Mouse (Mus musculus) cerebellum, adult 11 months (tissue): ENCODE data around the gene Pck1.

ENCODE experiments used
- DNase-seq: peaks from one replicate; pipeline ENCODE4 v3.0.0; 2022

The Pck1 gene

DNA sequence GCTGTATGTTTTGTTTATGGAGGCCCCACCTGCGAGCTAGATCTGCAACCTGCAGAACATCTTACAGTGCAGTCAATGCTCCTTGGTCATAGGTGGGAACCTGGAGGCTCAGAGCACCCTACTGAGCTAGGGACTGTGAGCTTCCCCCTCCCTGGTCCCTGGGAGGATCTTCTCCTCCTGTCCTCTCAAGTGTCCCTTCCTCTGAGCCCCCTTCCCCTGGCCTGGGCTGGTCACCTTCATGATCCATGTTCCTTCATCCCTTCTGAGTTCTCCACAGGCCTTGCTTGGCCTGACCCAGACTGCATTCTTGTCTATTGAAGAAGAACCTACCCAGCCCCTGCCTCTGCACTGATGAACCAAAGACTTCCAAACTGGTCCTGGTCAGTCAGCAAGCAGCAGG is 21.7 kb downstream of the Pck1 start:
- DNase-seq = no peak

DNA sequence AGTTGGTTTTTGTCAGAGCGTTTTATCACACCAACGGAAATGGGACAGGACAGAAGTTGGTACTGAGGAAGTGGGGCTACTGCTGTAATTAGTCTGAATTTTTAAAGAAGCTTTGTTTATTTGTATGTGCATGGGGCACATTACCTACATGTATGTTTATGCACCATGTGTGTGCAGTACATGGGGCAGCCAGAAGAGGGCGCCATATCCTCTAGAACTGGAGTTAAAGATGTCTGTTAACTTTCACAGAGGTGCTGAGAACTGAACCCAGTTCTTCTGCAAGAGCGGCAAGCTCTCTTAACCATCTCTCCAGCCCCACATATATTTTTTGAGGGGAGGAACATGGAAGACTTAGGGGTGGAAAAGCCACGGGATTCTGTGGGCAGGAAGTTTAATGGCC is 22.9 kb downstream of the Pck1 start:
- DNase-seq = no peak

DNA sequence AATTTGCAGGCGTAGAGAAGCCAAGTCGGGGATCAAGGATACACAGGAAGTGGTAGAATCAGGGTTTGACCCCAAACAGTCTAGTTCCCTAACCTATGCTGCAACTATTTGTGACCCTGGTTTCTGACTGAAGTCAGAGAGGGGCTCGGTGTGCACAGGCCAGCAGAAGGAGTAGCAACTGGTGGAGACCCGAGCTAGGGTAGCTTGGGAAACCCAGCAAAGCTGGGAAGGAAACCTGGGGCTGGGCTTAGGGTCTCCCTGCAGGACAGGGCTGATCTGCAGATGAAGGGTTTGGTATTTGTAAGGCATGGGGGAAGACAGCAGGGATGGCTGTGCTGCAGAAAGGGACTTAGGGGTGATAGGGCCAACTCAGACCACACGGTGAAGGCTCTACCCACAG is 24.6 kb downstream of the Pck1 start:
- DNase-seq = no peak

DNA sequence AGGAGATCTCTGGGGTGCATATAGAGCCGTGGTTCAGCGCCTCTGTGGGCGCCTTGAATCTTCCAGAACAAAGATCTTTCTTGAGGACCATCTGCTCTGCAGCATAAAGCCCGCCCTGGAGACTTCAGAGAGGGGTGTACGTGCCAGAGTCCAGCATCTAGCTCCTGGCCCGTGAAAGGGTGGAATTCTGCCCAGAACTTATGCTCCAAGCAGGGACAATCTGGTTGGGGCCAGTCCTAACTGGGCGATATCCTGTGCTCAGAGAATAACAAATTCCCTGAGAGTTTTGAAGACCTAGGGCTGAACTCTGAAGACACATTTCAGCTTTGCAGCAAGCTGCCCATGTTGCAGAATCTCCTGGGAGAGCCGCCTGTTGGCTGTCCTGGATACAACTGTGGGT is 25.1 kb downstream of the Pck1 start:
- DNase-seq = no peak

DNA sequence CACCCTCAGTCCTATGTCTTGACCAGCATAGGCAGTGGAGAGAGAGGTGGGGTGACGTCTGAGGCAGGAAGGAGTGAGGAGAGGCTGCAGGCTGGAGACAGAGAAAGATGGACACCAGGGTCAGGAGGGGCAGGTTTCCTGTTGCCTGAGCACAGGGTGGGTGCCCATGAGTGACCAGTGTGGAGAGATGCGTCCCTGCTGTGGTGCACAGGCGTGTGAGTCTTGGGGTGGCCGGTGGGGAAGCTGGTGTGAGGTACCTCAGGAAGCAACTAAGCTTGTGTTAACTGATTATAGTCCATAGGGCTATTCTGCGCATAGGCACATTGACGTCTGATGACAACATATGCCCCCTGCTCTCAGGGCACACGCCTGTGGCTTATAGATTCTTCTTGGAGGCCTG is 26.2 kb downstream of the Pck1 start:
- DNase-seq = no peak

DNA sequence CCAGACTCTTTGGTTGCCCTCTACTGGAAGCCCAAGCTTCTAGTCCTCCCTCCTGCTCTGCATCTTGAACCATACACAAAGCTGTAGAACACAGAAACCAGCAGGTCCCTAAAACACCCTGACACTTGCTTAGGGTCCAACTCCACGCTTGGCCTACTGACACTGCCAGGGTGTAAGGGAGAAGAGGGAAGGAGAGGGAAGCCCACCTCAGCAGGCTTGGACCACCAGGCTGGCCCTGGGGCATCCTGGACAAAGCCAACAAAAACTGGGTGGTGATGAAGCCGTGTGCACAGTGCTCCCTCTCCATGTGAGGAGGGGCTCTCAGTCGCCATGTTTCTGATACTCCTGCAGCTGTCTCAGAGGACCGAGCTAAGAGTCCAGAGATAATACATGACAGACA is 27.2 kb downstream of the Pck1 start:
- no peak for DNase-seq

DNA sequence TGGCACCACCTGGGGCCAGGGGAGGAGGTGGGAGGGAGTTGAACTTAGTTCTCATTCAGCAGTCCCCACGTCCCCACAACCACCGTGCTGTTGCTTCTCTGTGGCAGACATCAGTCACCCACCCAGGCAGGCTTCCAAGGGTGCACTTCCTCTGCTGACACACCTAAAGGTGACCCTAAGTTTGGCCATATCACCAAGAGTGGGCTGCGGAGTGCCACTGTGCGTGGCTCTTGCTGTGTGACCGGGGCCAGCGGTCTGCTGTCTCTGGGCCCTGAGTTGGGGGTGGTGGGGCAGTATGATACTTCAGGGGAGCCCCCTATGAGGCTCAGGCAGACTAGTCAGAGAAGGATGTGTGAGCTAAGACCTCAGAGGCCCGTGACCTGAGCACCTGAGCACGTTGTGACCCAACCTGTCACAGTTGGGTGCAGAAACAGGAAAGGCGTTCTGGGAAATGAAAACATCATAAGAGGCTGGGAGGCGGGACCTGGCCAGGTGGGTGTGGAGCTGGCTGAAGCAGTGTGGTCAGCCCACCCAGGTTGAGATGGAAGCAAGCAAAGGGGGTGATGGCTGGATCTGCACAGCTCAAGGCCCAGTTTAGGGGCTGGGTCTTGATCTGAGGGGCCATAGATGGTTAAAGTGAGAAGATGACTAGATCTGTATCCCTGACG is 28.0 kb downstream of the Pck1 start:
- DNase-seq = no peak

DNA sequence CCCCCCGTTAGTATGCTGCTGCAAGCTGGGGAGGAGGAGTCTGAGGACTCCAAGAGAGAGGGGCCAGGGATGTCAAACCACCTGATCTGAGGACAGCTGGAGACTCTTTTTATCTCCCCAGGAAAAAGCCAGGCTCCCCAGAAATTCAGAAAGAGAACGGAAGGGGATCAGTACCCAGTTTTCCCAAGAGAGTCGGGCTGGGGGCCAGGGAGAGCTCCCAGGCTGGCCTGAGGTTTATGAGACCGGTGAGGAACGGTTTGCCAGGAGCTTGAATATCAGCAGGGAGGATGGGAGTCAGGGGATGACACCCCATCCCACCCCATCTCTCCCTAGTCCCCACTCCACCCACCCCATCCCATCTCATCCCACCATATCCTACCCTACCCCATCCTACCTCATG is 28.6 kb downstream of the Pck1 start:
- DNase-seq = no peak

DNA sequence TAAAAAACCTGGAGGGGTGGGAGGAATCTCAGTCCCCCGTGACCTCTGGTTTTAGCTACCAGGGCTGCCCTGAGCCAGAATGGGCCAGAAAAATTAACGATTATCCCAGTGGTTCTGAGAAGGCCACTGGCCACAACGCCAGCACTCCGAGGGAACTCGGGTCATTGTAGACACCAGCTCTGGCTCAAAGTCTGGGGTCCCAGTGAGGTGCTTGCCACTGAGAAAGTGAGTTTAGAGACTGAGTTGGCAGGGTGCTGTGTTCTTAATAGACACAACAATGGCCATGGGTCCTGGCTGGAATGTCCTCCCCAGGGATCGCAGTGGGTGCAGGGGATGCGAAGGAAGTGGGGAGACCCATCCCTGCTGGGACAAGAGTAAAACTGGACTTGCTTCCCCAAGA is 29.1 kb downstream of the Pck1 start:
- DNase-seq = no peak

DNA sequence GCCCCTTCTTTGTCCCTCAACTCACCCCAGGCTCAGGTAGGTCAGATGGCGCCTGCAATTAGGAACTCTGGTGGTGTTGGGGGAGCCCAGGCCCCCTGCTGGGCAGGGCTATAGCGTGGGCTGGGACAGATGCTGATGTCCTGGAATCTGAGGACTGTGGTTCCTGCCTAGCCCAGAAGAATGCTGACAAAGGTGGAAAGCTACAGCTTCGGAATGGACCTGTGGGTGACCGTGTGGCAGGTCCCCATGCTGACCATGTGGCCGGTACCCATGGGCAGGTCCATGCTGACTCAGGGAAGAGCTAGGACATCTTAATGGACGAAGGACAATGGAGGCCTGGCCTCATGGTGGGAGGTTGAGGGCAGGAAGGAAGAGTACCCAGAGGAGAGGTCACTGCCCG is 29.9 kb downstream of the Pck1 start:
- DNase-seq = no peak

DNA sequence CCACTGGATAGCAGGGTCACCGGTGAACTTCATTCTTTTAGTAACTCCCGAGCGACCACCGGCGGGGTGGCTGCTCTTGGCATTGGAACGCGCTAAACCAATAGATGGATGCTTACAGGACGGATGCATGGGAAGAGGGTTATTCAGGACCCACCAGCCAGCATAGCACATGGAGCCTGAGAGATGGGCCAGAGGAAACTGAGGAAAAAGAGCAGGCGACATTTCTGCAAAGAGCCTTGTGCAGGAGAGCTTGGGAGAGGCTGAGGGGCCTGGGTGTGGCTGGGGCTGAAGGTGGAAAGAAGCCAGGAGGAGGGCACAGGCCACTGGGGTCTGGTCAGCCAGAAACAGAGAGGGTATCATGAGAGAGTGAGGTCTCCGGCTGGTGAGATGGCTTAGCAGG is 30.5 kb downstream of the Pck1 start:
- no peak for DNase-seq

DNA sequence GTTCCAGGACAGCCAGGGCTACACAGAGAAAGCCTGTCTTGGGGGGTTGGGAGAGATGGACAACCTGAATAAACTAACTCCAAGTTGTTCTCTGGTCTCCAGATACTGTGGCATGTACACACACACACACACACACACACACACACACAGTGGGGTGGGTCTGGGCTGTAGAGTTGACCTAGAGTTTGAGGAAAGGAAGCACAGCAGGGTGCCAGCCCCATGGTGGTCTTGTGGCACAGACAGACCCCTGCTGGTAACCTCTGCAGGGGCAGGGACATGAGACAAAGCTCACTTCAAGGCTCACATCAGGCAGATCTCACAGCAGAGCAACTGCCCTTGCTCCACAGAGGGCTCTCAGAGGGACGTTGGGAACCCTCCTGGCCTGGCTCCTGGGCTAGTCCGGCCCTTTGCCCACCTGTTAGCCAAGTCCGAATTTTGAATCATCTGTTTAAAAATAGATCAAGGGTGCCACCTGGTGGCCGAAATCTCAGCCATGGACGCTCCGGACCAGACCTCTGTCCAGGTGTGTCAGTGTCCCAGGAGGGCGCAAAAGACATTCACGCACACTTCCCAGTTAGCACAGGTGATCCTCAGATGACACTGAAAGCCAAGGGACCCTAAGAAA is 31.1 kb downstream of the Pck1 start:
- DNase-seq = no peak

DNA sequence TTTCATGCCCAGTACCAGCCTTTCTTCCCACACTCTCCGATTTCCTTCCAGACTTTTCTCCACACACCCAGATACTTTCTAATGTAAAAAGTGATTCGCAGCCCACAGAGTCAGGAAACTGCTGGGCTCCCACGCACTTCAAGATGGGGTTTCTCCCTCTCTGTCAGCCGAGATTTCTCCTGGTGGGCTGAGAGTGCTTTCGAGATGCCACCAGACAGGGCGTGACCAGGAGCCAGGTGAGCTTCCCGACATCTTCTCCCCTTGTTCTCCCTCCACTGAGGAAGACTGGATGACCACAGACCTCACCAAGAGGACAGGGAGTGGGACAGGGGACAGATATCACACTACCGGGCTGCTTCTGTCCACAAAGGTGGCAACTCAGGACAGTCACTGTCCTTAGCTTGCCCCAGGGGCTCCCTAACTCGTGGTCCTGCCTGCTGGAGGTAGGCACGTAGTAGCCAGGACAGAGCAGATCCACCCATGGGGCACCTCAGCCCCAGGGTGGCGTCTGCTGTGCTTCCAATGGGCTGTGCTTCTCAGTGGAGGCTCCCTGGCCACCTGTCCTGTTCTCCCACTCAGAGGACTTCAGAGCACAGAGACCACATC is 31.7 kb downstream of the Pck1 start:
- DNase-seq = no peak

DNA sequence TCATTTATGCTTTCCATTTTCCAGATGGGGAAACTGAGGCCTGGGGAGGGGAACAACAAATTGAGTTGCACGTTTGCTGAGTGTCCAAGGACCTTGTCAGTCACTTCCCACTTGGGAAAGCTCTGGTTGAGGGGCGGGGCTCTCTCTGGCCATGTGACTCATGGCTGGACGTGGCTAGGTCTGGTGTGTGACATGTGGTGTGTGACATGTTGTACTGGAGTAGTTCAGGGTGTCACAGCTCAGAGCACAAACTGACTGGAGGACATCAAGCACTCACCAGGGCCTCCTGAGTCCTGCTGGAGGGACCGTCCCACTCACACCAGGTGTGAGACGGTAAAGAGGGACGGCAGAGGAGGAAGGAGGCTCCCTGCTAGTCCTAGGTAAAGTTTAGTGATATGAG is 32.4 kb downstream of the Pck1 start:
- DNase-seq = no peak

DNA sequence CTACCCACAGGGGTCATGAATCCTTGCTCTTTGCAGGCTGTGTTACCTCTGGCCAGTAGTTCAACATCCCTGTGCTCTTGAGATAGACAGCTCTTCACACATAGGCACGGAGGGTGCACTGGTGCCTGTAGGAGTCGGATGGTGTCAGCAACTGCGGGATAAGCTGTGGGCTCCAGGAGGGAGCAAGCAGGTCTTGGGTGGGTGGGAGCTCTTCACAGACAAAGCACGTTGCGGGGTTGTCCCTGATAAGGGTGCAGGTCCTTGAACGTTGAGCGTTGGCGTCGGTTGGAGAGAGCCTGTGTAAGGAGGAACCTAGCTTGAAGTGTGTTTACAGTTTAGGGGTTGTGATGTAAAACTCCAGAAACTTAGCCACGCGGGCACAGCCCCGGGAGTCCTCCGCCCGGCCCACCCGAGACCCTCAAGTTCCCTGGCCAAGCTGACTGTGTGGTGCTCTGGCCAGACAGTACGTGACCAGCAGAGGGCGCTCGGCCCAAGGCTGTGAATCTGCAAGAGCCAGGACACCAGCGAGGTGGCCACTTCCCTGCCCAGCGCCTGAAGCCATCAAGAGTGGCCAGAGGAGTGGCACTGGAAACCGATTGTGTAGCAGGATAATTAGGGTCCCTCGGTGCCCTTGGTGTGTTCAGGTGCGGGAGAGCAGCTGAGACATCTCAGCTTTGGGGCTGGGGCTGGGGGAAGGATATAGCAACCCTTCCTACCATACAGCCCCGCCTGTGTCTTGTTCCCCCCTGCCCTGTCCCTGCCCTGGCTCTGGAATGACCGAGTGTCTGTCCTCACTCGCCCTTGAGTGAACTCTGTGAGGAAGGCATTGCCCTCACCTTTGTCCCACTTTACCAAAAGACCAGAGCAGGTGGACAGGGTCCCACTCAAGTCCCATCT is 33.4 kb downstream of the Pck1 start:
- peak; percentile 51 for DNase-seq

DNA sequence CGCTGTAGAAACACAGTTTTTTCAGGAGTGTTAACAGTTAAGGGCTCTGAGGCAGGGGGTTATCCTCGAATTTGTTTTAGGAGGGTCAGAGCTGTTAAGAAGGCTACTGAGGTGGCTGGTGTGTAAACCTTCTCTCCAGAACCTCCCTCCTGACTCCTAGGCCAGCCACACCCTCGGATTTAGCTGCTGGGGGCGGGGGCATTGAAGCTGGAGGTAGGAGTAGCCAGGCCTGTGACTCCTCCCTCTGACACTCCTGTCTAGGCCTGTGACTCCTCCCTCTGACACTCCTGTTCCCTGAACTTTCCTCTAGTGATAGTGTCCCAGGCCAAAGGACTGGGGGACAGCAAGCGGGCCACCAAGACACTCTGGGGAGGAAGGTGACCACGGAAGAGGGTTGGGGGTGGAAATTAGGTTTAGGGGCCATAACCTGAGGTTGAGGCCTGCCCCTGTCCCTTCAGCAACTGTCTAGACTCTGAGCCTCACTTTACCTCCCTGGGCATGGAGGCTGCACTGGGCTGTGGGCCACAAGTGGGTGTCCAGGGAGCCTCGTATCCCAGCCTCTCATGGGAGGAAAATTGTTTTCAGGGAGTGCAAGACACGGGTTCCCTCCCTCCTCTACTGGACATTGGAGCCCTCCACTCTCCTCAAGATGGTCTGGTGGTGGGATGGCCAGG is 34.5 kb downstream of the Pck1 start:
- DNase-seq = no peak

DNA sequence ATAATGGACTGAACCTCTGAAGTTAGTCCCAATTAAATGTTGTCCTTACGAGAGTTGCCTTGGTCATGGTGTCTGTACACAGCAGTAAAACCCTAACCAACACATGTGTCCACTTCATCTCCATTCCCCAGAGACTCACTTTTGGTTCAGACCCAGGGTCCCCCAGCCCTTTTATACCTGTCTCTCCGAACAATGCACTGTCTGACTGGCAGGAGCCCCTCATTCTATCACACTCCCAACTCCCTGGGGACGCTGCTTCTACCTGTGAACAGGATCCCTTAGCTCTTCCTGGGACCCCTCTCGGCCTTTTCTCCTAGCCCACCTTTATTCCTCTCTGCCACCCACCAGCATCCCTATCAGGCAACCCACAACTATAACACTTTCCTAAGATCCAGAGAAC is 41.9 kb downstream of the Pck1 start:
- DNase-seq = no peak

DNA sequence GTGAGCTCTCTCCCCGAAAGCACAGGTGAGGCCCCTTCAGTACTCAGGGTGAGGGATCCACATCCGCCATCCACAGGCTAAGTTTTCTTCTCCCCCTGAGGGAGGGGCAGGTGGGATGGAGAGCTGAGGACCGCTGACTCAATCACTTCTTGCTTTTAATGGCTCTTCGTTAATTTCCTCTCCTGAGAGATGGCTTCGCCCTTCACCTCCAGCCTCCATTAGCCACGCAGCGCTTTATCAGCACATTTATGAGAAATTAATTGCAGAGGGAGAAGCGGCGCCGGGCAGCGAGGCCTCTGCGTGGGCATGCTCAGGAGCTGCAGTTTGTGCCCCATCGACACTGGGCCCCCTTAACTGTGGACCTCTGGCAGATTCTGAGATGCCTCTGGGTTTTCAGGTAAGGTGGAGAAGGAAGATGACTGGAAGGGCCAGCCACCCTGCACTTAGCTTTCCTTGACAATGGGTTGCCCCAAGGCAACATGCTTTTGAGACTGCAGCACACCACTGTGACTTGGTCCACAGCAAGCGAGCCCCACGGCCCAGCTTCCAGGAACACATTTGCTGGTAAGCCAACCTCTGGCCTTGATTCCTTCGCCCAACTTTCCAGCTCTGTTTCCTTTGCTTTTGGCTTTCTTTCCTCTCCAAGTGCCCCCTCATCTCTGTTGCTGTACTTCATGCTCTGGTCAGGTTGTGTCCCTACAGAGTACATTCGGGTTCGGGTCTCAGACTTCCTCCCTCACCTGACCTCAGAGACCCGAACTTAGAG is 50.3 kb downstream of the Pck1 start:
- no peak for DNase-seq

DNA sequence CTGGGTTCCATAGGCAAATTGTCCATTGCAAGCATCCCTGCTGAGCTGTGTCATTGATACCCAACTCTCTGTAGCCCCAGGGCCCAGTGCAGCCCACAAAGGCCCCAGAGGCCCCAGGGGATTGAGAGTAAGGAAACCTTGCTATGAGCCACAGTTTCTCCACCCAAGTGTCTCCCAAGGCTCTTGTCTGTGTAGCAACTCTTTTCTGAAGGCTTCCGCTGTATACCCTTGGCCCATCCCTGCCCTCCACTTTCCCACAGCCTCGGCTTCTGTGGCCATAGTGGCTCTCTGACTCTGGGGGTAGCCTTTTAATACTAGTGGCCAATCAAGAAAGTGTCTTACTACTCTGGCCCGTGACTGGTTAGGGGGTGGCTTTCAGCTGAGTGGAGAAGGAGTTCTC is 50.9 kb downstream of the Pck1 start:
- no peak for DNase-seq

DNA sequence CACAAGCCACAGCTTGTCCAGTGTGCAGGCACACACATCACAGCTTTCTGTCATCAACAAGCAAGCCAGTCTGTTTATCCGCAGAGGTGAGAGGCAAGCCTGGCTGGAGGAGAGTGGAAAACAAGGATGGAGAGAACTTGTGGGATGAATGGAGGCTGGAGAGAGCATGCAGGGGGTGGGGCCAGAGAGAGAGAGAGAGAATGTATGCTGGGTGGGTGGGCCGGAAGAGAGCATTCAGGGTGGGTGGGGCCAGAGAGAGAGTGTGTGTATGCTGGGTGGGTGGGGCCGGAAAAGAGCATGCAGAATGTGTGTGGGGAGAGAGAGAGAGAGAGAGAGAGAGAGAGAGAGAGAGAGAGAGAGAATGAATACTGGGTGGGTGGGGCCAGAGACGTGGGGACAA is 51.8 kb downstream of the Pck1 start:
- DNase-seq = no peak

DNA sequence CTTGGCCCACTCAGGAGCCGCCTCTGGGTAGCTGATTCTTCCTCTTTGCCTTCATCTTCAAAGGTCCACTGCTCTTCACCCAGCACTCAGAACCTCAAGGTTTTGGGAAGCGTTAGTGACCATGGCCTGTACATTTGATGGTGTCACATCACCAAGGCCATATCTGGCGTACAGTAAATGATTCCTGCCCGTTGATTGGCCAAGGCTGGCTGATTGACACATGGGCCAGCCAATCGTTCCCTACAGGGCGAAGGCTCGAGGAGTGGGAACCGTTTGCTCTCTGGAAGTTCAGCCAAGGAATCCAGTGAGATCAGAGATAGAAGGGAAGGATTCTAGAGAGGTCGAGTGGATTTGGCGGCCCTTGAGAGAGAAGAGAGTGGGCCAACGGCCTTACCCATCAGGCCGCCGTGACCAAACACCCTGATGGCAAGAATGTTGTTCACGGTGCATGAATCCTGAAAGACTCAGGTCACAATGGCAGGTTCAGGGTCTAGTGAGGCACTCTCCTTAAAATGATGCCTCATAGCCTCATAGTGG is 52.8 kb downstream of the Pck1 start:
- DNase-seq = no peak

DNA sequence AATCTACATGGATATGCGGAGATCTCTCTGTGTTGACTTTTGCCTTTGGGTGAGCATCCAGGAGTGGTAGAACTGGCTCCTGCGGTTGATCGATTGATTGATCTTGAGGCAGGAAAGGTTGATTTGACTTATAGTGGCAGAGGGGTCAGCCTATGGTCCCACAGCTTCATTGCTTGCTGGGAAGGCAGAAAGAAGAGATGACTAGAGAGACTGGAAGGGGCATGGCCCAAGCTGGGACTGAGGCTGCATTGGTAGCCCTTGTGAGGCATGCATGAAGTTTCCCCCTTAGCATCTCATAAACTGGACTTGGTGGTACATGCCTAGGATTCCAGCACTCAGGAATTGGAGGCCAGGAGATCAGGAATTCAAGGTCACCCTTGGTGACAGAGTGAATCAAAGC is 54.2 kb downstream of the Pck1 start:
- DNase-seq = no peak
